Mouse (Mus musculus) cerebellum, adult 9-10 months (tissue): Measurements from ENCODE around the gene Zfp69.

Experiments
- DNase-seq: peaks from one replicate; pipeline ENCODE4 v3.0.0; 2022

Gene Zfp69

DNA sequence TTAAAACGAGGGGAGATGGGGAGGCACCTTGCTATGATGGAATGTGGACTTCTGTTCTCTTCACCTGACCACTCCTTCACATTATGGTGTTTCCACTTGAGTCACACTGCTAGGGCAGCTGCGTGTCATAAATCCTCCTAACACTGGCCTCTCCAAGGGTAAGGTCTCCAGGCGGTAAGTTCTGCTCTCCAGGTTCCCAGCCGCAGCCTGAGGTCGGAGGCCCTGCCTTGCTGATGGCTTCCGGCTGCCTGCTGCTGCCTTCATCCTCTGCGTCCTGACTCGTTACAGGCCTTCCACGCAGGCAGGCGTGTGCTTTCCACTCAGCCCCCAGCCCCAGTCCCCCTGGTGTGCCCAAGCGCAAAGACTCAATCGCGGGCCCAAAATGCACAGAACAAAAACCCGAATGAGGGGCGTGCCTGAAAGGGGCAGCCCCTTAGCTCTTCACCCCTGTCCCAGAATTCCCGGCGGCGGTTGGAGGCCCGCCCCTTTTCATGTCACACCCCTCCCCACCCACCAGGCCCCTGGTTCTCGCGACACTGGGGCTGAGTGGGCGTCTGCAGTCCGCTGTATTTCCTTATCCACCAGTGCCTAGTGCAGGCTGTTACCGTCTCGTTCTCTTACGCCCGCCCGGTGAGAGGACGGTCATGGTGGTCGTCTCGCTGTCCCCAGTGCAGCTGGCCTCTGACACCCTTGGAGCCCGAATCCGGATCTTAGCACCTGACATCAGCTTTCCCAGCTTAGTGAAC is 26.8 kb downstream of the Zfp69 start, which contains the start of gene Exo5:
Exo5 (minus strand) TSS at position 464 of the 746 bp plus-strand sequence.
- peak; percentile 79 for DNase-seq

DNA sequence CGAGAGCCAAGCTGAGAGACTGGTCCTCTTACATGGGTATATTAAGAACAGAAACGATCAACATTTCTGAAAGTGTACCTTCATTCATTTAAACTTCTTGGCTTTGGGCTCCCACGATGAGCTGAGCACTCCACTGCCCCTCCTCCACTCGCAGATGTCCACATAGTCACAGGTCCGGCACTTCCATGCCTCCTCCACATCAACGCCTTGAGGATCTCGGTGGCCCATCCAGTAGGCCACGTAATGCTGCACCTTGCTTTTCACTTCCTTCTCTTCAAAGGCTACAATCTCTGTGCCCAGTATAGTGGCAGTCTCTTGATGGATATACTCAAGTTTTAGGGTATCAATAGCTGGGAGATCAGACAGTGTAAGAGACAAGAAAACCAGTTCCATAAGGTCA is 30.0 kb downstream of the Zfp69 start:
- no peak for DNase-seq

DNA sequence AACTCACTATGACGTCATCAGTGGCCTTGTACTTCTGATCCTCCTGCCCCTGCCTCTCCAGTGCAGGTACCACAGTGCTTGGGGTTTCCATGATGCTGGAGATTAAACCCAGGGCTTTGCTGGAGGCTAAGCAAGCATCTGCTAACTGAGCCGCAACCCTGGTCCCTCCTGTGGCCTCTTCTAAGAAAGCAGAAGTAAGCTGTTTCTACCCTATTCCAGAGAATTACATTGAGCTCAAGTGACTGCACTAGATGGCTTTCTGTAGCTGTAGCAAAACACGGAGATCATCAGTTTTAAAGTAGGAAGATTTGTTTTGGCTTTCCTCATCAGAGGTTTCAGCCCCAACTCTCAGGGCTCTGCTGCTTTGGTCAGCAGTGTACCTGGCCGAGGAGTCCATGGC is 37.0 kb downstream of the Zfp69 start:
- no peak for DNase-seq

DNA sequence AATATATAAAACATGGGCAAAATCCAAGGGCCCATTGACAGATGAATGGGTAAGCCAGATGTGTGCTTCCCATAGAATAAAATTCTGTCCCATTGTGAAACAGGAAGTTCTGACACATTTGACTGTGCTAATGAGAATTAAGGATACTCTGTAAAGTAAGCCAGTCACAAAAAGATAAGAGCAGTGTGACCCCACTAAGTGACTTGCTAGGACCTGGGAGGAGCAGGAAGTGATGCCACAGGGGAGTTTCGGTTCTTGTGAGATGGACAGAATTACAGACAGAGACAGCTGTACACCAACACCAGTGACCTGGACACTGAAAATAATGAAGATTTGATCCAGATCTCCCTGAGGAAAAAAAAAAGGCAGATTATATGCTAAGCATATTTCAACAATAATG is 37.6 kb downstream of the Zfp69 start:
- DNase-seq, result no peak

- no peak for DNase-seq
Observed at GRCm38 (mm10) chr4:120913443-120913842, 38.1 kb downstream of the Zfp69 start.

GRCm38 (mm10) chr4:120912866-120913265 is 38.6 kb downstream of the Zfp69 start:
- DNase-seq, result no peak

- DNase-seq, result no peak
Observed at GRCm38 (mm10) chr4:120911086-120911485, 40.4 kb downstream of the Zfp69 start.

DNA sequence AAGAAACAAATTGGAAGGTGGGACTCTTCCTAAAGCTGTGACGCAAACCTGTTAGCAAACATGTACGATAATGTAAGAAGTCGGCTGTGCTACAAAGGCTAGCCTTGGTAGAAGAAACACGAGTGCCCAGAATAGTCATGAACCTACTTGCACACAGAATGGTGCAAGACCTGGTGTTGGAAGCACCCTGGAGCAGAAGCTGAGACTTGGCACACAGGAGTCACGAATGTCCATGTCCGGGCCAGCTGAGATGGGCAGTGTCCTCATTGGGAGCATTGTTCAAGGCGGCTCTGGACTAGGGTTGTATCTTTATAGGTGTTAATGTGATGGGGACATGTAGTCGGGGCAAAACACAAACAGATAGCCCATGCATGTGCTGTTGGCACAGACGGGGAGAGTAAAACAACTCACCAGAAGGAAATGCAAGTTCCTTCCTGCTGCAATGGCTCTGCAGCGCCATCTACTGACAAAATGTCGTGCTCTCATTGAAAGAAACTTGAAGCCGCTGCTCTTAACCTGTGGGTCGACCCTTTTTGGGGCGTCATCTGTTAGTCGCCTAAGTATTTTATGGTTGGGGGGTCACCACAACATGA is 41.8 kb downstream of the Zfp69 start:
- peak; percentile 82 for DNase-seq

DNA sequence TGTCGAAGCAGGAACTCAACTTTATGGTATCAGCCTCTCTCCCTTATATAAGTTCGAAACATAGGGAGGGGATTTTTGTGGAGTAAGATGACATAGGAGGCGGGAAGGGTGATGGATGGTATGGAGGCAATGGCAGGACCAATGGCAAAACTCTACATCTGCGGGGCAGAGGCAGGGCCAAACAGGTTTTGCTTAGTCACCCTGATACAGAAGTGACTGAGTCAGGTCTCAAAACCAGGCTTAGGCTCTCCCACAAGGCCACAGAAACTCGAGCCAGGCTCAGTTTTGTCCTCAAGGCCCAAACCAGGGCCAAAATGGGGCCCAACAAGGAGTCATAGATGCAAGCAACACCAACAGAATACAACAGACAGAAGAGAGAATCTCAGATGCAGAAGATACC is 45.9 kb downstream of the Zfp69 start:
- no peak for DNase-seq

DNA sequence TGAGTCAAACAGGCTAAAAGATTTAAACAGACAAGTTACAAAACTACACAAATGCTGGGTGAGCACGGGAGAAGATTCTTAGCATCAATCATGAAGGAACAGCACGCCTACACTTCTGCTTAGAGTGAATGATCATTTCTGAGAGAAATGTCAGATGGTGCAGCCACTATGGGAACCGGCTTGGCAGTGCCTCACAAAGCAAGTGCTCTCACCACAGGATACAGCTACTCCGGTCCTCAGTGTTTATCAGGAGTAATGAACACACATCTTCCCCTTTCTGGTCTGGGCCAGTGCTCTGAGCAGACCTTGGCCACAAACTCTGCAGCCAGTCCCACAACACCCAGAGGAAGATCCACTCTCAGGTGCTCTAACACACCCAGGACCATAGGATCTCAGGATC is 47.0 kb downstream of the Zfp69 start:
- DNase-seq, result no peak

DNA sequence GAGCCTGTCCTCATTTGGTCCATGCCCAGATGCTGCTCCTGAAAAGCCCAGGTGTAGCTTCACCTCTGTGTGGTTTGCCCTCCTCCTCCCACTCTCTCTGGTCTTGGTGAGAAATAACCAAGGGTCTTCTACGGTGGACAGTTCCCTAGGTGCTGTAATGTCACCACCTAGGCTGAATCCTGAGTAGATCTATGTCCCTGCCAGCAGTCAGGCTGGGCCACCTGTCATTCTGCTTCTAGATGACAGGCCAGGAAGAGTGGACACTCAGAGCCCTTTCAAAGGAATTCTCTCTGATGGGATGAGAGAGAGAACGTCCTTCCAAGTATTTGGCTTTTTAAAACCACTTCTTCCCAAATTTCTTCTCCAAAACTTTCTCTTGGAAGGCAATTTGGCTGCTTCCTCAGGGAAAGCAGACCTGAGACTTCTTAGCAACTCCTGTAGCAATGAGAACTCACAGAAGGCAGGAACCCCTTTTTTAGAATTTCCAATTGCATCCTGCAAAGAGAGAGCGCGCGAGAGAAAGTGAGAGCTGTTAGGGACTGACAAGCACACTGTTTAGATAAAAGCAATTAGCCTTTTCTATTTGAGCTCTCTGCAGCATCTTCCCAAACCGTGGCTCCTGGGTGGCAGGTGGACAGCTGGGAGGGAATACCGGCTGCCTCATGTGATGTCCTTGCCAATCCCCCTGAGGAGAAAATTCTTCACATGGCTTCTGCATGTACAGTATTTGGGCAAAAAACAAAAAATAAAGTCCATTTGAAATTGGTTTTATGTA is 55.5 kb downstream of the Zfp69 start:
- peak; percentile 66 for DNase-seq

DNA sequence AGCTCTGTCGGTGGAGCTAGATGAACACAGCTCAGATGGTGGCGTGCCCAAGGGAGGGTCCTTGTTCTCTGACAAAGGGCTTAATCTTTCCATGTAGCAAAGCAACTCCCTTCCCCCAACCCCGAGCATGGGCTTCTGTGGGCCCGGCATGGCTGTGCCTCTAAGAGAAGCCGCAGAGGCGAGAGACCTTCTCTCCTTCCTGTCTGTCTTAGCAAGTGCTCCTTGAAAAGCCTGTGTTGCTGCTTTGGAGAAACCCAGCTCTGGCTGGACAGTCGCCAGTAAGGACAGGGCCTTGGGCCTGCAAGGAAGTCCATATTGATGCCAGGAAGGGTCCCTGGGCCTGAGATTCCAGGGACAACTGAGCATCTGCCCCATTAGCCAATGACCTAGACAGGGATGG is 56.3 kb downstream of the Zfp69 start:
- peak; percentile 59 for DNase-seq

DNA sequence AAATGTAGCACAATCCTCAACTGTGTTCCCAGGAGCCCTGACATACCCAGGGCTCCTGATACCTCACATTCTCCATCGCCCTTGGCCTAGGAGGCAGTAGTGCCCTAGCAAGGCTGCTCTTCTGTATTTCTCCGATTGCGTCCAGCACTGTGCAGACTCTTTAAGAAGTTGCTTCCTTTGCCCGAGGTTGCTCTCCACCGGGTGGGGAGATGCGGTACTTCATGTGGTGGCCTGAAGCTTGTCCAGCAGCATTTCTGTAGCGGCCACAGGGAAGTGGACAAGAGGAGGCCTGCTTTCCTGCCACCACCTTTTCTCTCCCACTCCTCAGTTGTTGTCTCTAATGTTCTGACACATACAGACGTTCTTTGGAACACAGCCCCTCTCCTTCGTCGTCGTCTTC is 56.9 kb downstream of the Zfp69 start:
- peak; percentile 57 for DNase-seq

DNA sequence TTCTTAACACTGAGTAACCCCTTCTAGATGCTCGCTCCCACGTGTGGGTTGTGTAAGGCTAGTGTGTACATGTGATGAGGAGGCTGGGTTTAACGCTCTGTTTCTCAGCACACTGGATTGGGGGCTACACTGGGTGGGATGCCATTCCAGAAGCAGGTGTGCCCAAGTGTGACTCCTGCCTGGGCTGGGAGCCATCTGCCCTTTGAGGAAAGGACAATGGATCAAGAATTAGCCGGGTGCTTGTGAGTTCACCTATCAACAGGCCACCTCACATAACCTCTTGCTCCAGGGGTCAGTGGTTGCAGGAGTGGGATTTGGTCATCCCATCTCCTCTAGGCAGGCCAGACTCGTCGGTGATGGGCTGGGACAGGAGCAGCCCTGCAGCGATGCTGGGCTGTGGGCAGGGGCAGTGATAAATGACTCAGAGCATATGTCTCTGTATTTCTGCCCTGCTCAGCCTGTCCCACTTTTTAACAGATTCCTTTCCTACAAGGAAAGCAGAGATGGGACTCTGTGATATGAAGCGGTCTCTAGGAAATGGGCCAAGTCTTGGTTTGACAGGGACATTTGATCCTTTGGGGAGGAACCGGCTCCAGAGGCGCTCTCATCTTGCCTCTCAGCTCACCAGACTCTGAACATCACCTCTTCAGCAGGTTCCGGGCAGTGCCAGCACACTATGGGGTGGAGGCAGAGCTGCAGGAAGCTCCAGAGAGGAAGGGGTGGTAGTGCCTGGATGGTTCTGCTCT is 57.7 kb downstream of the Zfp69 start:
- DNase-seq, result peak; percentile 84

DNA sequence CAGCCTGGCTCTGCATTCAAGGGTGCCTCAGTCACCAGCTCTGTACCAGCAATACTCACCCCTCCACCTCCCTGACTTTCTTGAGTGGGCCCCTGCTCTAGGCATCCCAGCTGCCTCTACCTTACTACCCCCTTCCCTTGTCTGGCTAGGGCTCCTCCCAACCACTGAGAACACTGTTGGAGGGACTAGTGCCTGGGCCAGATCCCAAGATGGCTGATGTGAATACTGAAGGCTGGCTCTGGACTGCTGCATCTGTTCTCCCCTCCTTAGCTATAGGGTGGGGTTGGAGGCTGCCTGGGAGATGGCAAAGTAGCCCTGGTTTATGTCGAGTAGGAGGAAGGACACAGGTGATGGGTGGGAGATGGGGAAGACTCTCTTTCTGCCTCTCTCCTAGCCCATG is 59.0 kb downstream of the Zfp69 start:
- DNase-seq, result peak; percentile 43

DNA sequence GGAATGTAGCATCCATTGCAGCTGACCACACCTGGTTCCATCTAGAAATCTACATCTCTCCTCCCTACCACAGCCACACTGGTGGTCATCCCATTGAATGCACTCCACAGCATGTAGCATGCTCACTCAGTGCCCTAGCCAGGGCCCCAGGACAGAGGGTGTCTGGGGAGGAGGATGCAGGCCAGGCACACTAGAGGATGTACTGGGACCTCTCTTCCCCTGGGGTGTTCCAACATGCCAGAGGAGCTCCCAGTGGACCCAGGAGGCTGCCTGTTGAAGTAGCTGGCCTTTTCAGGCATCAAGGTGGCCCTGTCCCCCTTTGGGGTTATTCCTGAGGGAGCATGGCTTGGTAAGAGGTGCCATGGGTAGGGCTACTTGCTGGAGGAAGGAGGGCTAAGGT is 59.5 kb downstream of the Zfp69 start:
- DNase-seq, result peak; percentile 56

DNA sequence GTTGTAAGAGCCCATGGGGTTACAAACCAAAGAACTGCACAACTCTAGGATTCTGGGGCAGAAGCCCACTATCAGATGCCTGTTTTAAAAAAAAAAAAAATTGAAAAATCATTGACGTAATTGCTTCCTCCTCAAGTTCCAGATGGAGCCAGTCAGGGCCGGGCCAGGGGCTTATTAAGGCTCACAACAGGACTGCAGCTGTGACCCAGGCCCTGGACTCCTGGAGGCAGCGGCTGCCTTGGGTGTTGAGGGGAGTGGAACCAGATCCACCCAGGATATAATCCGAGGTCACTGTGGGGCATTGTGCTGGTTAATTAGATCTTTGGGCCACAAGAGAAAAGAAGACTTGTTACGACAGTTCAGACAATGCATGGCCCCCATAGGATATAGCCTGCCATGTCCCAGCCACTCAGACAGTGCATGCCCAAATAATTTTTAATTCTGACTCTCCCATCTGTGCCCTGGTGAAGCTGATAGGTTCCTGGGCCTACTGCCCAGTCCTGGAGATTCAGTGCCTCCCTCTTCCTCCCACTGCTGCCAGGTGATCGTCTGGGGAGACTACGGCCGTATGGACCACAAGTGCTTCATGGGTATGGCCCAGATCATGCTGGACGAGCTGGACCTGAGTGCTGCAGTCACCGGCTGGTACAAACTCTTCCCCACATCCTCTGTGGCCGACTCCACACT is 60.6 kb downstream of the Zfp69 start:
- DNase-seq, result peak; percentile 95

DNA sequence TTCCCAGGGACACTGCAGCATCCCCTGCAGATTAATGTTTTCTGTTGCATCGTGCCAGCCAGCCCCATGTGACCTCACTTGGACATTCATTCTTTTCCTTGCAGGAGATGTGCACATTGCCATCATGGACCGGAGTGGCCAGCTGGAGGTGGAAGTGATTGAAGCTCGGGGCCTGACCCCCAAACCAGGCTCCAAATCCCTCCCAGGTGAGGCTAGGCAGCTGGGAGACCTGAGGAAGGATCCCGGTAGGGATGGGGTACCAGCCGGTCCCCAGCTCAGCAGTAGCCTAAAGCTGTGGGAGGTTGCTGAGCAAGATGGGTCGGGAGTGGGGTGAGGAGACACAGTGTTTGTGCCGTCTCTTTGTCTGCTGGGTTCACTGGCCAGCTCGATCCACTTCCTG is 62.6 kb downstream of the Zfp69 start:
- DNase-seq, result peak; percentile 42

- DNase-seq, result peak; percentile 89
Observed at GRCm38 (mm10) chr4:120887381-120888112, 64.0 kb downstream of the Zfp69 start.

- DNase-seq, result peak; percentile 50
Observed at GRCm38 (mm10) chr4:120886811-120887210, 64.7 kb downstream of the Zfp69 start.

DNA sequence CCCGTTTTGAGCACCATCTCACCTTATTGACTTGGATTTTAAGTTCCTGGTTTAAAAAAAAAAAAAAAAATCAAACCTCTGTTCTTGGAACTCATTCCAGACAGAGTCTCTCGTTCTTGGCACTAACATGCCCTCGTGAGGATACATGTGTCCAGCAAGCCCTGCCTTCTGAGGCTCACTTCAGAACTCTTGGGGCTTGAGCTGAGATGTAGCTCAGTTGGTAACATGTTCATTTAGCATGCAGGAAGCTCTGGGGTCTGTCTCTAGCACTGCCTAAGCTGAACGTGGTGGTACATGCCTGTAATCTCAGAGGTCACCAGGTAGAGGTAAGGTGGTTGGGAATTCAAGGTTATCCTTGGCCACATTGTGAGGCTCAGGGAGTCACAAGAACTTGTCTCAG is 65.4 kb downstream of the Zfp69 start:
- DNase-seq, result no peak
